Mouse (Mus musculus): ENCODE measurements at regions not wholly inside any gene's neighbourhood (a gene's known extent, or its start where the extent isn't known, plus 50 kb on each side); places are given as distances from the start of the nearest gene placed in this dataset.

- H3K27ac ChIP-seq (ENCODE audit: low read length), result no peak overlapping the region
- no peak for ATAC-seq (ENCODE audit: insufficient number of reproducible peaks, insufficient read depth, low FRiP score, low read depth)
- H3K9ac ChIP-seq (replicated peaks; ENCODE audit: low read depth, low read length), result no peak overlapping the region
- no peak overlapping the region for H3K4me3 ChIP-seq (ENCODE audit: low read depth, low read length)
- 87% methylated on average over 7 of the region's 7 CpGs for WGBS
- no peak overlapping the region for H3K4me2 ChIP-seq (replicated peaks; ENCODE audit: low read depth, low read length)
- no peaks in the 10 kb centered on the region for H3K36me3 ChIP-seq (ENCODE audit: control insufficient read depth, insufficient read depth, low read length)
- no peaks in the 10 kb centered on the region for H3K27me3 ChIP-seq (ENCODE audit: control insufficient read depth, insufficient read depth, low read length)
- H3K4me1 ChIP-seq (ENCODE audit: control insufficient read depth, insufficient read depth, low read length), result no peaks in the 10 kb centered on the region
- H3K9me3 ChIP-seq (ENCODE audit: control insufficient read depth, low read depth, low read length), result peaks cover 3% of the 10 kb centered on the region; the same call in 1 of the 2 replicates
These were observed 81.0 kb downstream of the Maf start for GRCm38 (mm10) chr8:115626396-115627136.

DNA sequence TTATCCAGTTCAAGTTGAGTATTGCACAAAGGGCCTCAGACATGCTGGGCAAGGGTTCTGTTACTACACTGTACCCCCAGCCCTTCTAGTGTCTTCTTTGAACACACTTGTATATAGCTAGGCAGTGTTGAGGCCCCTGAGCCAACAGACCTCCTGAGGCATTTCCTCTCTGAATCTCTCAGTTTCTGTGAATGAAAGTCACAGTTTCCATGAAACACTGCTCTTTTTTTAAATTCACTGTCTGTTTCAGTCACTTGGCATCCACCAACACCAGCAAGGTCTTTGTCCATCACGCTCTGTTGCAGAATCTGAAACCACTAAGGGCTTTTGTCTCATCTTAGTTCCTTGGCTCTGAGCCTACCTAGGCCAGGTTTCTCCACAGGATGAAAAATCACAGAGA lies 82.5 kb downstream of the Maf start:
- no peak overlapping the region for H3K4me2 ChIP-seq (replicated peaks; ENCODE audit: low read depth, low read length)
- H3K36me3 ChIP-seq (ENCODE audit: control insufficient read depth, insufficient read depth, low read length), result no peaks in the 10 kb centered on the region
- WGBS, result 77% methylated on average over 1 of the region's 1 CpGs
- no peaks in the 10 kb centered on the region for H3K4me1 ChIP-seq (ENCODE audit: control insufficient read depth, insufficient read depth, low read length)
- no peak overlapping the region for H3K4me3 ChIP-seq (ENCODE audit: low read depth, low read length)
- H3K9ac ChIP-seq (replicated peaks; ENCODE audit: low read depth, low read length), result no peak overlapping the region
- no peak for ATAC-seq (ENCODE audit: insufficient number of reproducible peaks, insufficient read depth, low FRiP score, low read depth)
- H3K9me3 ChIP-seq (ENCODE audit: control insufficient read depth, low read depth, low read length), result peaks cover 3% of the 10 kb centered on the region; the same call in 1 of the 2 replicates
- no peaks in the 10 kb centered on the region for H3K27me3 ChIP-seq (ENCODE audit: control insufficient read depth, insufficient read depth, low read length)
- no peak overlapping the region for H3K27ac ChIP-seq (ENCODE audit: low read length)

DNA sequence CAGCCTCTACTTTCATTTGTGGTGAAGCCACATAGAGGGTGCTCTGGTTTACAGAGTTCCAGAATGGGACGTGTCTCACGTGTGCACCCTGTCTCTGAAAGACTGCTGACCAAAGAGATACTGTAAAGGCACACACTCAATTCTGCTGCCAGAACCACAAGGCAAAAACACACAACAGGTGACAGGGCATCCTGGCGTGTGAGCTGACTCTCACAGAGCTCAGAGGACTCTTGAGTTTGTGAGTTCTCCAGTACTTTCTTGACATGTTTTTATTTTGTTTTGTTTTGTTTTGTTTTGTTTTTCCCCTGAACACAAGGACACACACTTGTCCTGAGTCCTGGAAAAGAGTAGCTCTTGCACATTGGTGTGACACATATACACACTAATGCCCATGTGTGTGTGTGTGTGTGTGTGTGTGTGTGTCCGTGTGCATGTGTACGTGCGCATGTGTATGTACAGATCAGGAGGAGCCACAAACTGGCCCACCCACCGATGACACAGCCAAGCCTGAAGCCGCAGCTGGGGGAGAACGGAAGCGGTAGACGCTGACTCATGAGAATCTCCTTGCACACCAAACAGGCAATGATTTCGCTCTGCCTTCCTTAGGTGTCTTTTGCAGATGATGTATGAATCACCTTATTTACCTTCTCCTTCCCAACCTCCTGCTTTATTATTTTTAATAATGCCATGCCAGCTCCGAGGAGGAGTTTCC lies 89.4 kb downstream of the Maf start:
- Histone ChIP-seq H3K27me3 (ENCODE audit: control insufficient read depth, insufficient read depth, low read length) (no peaks in the 10 kb centered on the region), H3K4me3 (ENCODE audit: low read depth, low read length) (no peak overlapping the region), H3K36me3 (ENCODE audit: control insufficient read depth, insufficient read depth, low read length) (no peaks in the 10 kb centered on the region)

GRCm38 (mm10) chr8:115616871-115617605 lies 90.6 kb downstream of the Maf start:
- Histone ChIP-seq H3K4me1 (ENCODE audit: control insufficient read depth, insufficient read depth, low read length) (no peaks in the 10 kb centered on the region), H3K27ac (ENCODE audit: low read length) (no peak overlapping the region), H3K36me3 (ENCODE audit: control insufficient read depth, insufficient read depth, low read length) (no peaks in the 10 kb centered on the region), H3K4me2 (replicated peaks; ENCODE audit: low read depth, low read length) (no peak overlapping the region), H3K4me3 (ENCODE audit: low read depth, low read length) (no peak overlapping the region), H3K27me3 (ENCODE audit: control insufficient read depth, insufficient read depth, low read length) (no peaks in the 10 kb centered on the region), H3K9me3 (ENCODE audit: control insufficient read depth, low read depth, low read length) (no peaks in the 10 kb centered on the region), H3K9ac (replicated peaks; ENCODE audit: low read depth, low read length) (no peak overlapping the region)
- no peak for ATAC-seq (ENCODE audit: insufficient number of reproducible peaks, insufficient read depth, low FRiP score, low read depth)
- 87% methylated on average over 9 of the region's 9 CpGs for WGBS

More for the DNA sequence above, 89.4 kb downstream of the Maf start:
- Histone ChIP-seq H3K9ac (replicated peaks; ENCODE audit: low read depth, low read length) (no peak overlapping the region), H3K4me2 (replicated peaks; ENCODE audit: low read depth, low read length) (no peak overlapping the region), H3K9me3 (ENCODE audit: control insufficient read depth, low read depth, low read length) (no peaks in the 10 kb centered on the region), H3K4me1 (ENCODE audit: control insufficient read depth, insufficient read depth, low read length) (no peaks in the 10 kb centered on the region), H3K27ac (ENCODE audit: low read length) (no peak overlapping the region)
- WGBS, result 68% methylated on average over 13 of the region's 13 CpGs
- no peak for ATAC-seq (ENCODE audit: insufficient number of reproducible peaks, insufficient read depth, low FRiP score, low read depth)

GRCm38 (mm10) chr8:115613946-115614584 lies 93.5 kb downstream of the Maf start:
- Histone ChIP-seq H3K9ac (replicated peaks; ENCODE audit: low read depth, low read length) (no peak overlapping the region), H3K27ac (ENCODE audit: low read length) (no peak overlapping the region), H3K27me3 (ENCODE audit: control insufficient read depth, insufficient read depth, low read length) (no peaks in the 10 kb centered on the region), H3K4me3 (ENCODE audit: low read depth, low read length) (no peak overlapping the region), H3K9me3 (ENCODE audit: control insufficient read depth, low read depth, low read length) (no peaks in the 10 kb centered on the region), H3K4me1 (ENCODE audit: control insufficient read depth, insufficient read depth, low read length) (no peaks in the 10 kb centered on the region), H3K36me3 (ENCODE audit: control insufficient read depth, insufficient read depth, low read length) (no peaks in the 10 kb centered on the region), H3K4me2 (replicated peaks; ENCODE audit: low read depth, low read length) (no peak overlapping the region)
- no peak for ATAC-seq (ENCODE audit: insufficient number of reproducible peaks, insufficient read depth, low FRiP score, low read depth)
- WGBS, result 66% methylated on average over 5 of the region's 5 CpGs

- H3K36me3 ChIP-seq (ENCODE audit: control insufficient read depth, insufficient read depth, low read length), result no peaks in the 10 kb centered on the region
- ATAC-seq (ENCODE audit: insufficient number of reproducible peaks, insufficient read depth, low FRiP score, low read depth), result no peak
- no peak overlapping the region for H3K9ac ChIP-seq (replicated peaks; ENCODE audit: low read depth, low read length)
- 84% methylated on average over 3 of the region's 3 CpGs for whole genome bisulfite sequencing
- no peaks in the 10 kb centered on the region for H3K27me3 ChIP-seq (ENCODE audit: control insufficient read depth, insufficient read depth, low read length)
- H3K4me1 ChIP-seq (ENCODE audit: control insufficient read depth, insufficient read depth, low read length), result no peaks in the 10 kb centered on the region
- no peak overlapping the region for H3K27ac ChIP-seq (ENCODE audit: low read length)
- no peak overlapping the region for H3K4me3 ChIP-seq (ENCODE audit: low read depth, low read length)
- H3K4me2 ChIP-seq (replicated peaks; ENCODE audit: low read depth, low read length), result no peak overlapping the region
- H3K9me3 ChIP-seq (ENCODE audit: control insufficient read depth, low read depth, low read length), result no peaks in the 10 kb centered on the region
These were observed 95.5 kb downstream of the Maf start for GRCm38 (mm10) chr8:115612119-115612518.

DNA sequence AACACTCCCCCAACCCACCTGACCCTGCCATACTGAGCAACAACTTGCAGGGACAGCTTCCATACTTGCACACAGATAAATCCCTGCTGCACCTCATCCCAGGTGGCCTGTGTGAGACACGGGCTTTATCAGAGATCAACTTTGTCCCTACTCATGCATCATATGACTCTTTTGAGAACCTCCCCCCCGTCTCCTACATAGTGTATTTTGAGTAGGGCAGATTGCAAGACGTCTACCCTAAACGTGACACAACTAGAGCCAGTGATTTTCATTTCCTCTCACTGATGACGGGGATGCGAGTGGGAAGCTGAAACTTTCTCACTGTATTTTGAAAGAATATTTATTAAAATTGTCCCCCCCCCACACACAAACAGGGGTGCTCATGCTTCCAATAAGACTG lies 107.8 kb downstream of the Maf start:
- Histone ChIP-seq H3K36me3 (ENCODE audit: control insufficient read depth, insufficient read depth, low read length) (no peaks in the 10 kb centered on the region), H3K4me3 (ENCODE audit: low read depth, low read length) (no peak overlapping the region), H3K4me1 (ENCODE audit: control insufficient read depth, insufficient read depth, low read length) (no peaks in the 10 kb centered on the region), H3K9me3 (ENCODE audit: control insufficient read depth, low read depth, low read length) (no peaks in the 10 kb centered on the region), H3K4me2 (replicated peaks; ENCODE audit: low read depth, low read length) (no peak overlapping the region), H3K27me3 (ENCODE audit: control insufficient read depth, insufficient read depth, low read length) (no peaks in the 10 kb centered on the region), H3K9ac (replicated peaks; ENCODE audit: low read depth, low read length) (no peak overlapping the region), H3K27ac (ENCODE audit: low read length) (no peak overlapping the region)
- WGBS, result 79% methylated on average over 6 of the region's 6 CpGs
- ATAC-seq (ENCODE audit: insufficient number of reproducible peaks, insufficient read depth, low FRiP score, low read depth), result no peak

- Histone ChIP-seq H3K27ac (ENCODE audit: low read length) (no peak overlapping the region), H3K4me2 (replicated peaks; ENCODE audit: low read depth, low read length) (no peak overlapping the region)
These were observed 110.2 kb downstream of the Maf start for GRCm38 (mm10) chr8:115597226-115597953.

More at GRCm38 (mm10) chr8:115597226-115597953, 110.2 kb downstream of the Maf start:
- Histone ChIP-seq H3K4me1 (ENCODE audit: control insufficient read depth, insufficient read depth, low read length) (no peaks in the 10 kb centered on the region), H3K36me3 (ENCODE audit: control insufficient read depth, insufficient read depth, low read length) (no peaks in the 10 kb centered on the region), H3K27me3 (ENCODE audit: control insufficient read depth, insufficient read depth, low read length) (no peaks in the 10 kb centered on the region), H3K9me3 (ENCODE audit: control insufficient read depth, low read depth, low read length) (no peaks in the 10 kb centered on the region), H3K4me3 (ENCODE audit: low read depth, low read length) (no peak overlapping the region), H3K9ac (replicated peaks; ENCODE audit: low read depth, low read length) (no peak overlapping the region)
- ATAC-seq (ENCODE audit: insufficient number of reproducible peaks, insufficient read depth, low FRiP score, low read depth), result no peak
- 57% methylated on average over 10 of the region's 10 CpGs for WGBS

Measured in stomach, embryonic 14.5 days (tissue).